Mouse (Mus musculus): Measurements from ENCODE around the gene Tspyl2. TPM values are rescaled to one million over a fixed set of nuclear protein-coding genes. Genes with fewer than 3 reads are reported as not detected.
A peak's percentile ranks its signal among the peaks of the same experiment; 100 is the strongest.
"Not testable (repeated sequence)": the region's sequence is repeated elsewhere in the genome, so short reads cannot be mapped to it uniquely, and the experiment has no call there.

Tspyl2 gene
- polyA plus RNA-seq, 1 experiment from 2014 or later = 17.8 TPM

DNA sequence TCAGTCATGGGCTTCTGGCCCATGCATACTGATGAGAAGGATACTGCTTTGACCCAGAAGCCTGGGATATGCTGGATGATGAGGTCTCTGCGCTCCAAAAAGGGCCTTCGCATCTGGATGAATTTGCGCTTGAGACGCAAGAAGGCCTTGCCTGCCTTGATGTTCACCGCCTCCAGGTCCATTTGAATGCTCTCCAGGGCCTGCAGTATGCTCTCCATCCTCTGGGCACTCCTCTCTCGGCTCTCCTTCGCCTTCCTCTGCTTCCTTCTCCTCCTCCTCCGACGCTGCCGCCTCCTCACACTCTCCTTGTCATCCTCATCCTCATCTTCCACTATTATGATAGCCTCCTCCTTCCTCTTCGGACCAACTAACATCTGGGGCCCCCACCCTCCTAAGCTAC is 729 bp downstream of the Tspyl2 start:
- Histone ChIP-seq H3K4me3 (ENCODE audit: low read length) (peak overlapping the region; percentile 69), H3K4me1 (ENCODE audit: control insufficient read depth, insufficient read depth, low read length) (peaks cover 6% of the 10 kb centered on the region; the same call in 1 of the 2 replicates), H3K27me3 (ENCODE audit: control insufficient read depth, insufficient read depth, low read length) (peaks cover 14% of the 10 kb centered on the region; the same call in 1 of the 2 replicates), H3K9ac (ENCODE audit: low read length) (peak overlapping the region; percentile 86), H3K36me3 (ENCODE audit: control insufficient read depth, insufficient read depth) (peaks cover 5% of the 10 kb centered on the region; the same call in 1 of the 2 replicates), H3K9me3 (replicated peaks; ENCODE audit: control insufficient read depth, low read length) (no peaks in the 10 kb centered on the region), H3K27ac (ENCODE audit: low read length) (peak overlapping the region; percentile 83), H3K4me2 (ENCODE audit: low read depth, low read length) (peak overlapping the region; percentile 65)
- no peak for ATAC-seq (replicated peaks; ENCODE audit: extremely low read depth, insufficient read depth, low FRiP score)
- WGBS = 27% methylated on average over 11 of the region's 11 CpGs

DNA sequence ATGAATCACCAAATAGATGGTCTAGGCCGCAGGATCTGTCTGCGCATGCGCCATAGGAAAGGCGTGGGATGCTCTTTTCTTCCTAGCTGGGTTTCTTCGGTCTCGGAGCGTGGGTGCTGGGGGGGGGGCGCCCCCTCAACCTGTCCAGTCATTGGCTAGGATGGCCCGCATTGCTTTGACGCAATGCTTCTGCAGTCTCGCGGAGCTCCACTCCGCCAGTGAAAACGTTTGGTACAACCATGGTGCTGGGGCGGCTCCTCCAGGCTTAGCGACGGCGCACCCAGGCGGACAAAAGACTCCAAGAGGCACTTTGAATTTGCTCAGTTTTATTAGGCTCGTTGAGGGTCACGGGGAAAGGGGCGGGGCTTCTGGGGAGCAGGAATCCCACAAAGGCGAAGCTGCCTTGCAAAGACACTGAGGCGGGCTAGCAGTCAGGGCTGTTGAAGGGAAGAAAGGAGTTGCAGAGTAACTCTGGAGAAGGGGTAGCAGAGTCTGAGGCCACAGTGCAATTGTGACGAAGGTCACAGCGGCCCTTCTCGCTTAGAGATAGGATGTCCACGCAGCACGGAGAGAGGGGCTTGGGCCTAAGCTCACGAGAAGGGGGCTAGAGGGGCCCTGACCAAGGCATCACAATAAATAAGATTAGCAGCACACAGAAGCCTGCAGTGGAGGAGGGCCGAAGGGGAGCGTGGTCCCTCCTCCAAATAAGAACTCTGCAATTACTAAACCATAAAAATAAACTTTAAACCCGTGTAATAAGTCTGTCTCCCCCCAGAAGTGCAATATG is 5.5 kb downstream of the Tspyl2 start:
- H3K9me3 ChIP-seq (replicated peaks; ENCODE audit: control insufficient read depth, low read length) = no peaks in the 10 kb centered on the region
- H3K9ac ChIP-seq (ENCODE audit: low read length) = peak overlapping the region; percentile 63
- WGBS = 12% methylated on average over 33 of the region's 33 CpGs
- peaks cover 9% of the 10 kb centered on the region; the same call in 1 of the 2 replicates for H3K27me3 ChIP-seq (ENCODE audit: control insufficient read depth, insufficient read depth, low read length)
- H3K36me3 ChIP-seq (ENCODE audit: control insufficient read depth, insufficient read depth) = peaks cover 5% of the 10 kb centered on the region; the same call in 1 of the 2 replicates
- H3K4me3 ChIP-seq (ENCODE audit: low read length) = peak overlapping the region; percentile 40
- peak overlapping the region; percentile 78 for H3K27ac ChIP-seq (ENCODE audit: low read length)
- H3K4me1 ChIP-seq (ENCODE audit: control insufficient read depth, insufficient read depth, low read length) = peaks cover 6% of the 10 kb centered on the region; the same call in 1 of the 2 replicates
- peak; percentile 98 for ATAC-seq (replicated peaks; ENCODE audit: extremely low read depth, insufficient read depth, low FRiP score)
- peak overlapping the region; percentile 53 for H3K4me2 ChIP-seq (ENCODE audit: low read depth, low read length)

DNA sequence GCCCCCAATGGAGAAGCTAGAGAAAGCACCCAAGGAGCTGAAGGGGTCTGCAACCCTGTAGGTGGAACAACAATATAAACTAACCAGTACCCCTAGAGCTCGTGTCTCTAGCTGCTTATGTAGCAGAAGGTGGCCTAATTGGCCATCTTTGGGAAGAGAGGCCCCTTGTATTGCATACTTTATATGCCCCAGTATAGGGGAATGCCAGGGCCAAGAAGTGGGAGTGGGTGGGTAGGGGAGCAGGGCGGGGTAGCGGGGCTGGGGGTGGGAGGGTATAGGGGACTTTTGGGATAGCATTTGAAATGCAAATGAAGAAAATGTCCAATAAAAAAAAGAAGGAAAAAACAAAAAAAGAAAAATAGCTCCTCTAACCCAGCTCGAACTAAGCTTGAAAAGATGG is 6.1 kb downstream of the Tspyl2 start:
- H3K9ac ChIP-seq (ENCODE audit: low read length); H3K27me3 ChIP-seq (ENCODE audit: control insufficient read depth, insufficient read depth, low read length); H3K36me3 ChIP-seq (ENCODE audit: control insufficient read depth, insufficient read depth); H3K4me1 ChIP-seq (ENCODE audit: control insufficient read depth, insufficient read depth, low read length); H3K9me3 ChIP-seq (replicated peaks; ENCODE audit: control insufficient read depth, low read length); ATAC-seq (replicated peaks; ENCODE audit: extremely low read depth, insufficient read depth, low FRiP score): not testable (repeated sequence)
- 39% methylated on average over 4 of the region's 4 CpGs for WGBS
- Histone ChIP-seq H3K4me2 (ENCODE audit: low read depth, low read length) (peak overlapping the region; percentile 53), H3K4me3 (ENCODE audit: low read length) (peak overlapping the region; percentile 40), H3K27ac (ENCODE audit: low read length) (peak overlapping the region; percentile 78; the same call in 1 of the 2 replicates)

DNA sequence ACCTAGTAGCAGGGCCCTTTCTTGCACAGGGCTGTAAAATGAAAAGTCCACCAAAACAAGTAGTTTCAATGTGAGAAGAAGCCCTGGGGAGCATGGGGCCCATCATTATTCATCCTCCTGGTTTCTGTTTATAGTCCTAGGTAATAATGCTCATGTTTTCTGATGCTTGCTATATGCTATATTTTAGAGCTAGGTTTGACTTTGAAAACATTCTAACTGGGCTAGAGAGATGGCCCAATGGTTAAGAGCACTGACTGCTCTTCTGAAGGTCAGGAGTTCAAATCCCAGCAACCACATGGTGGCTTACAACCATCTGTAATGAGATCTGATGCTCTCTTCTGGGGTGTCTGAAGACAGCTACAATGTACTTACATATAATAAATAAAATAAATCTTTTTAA is 12.8 kb downstream of the Tspyl2 start:
- H3K9ac ChIP-seq (ENCODE audit: low read length); H3K4me2 ChIP-seq (ENCODE audit: low read depth, low read length); ATAC-seq (replicated peaks; ENCODE audit: extremely low read depth, insufficient read depth, low FRiP score); H3K27me3 ChIP-seq (ENCODE audit: control insufficient read depth, insufficient read depth, low read length); H3K9me3 ChIP-seq (replicated peaks; ENCODE audit: control insufficient read depth, low read length); H3K4me1 ChIP-seq (ENCODE audit: control insufficient read depth, insufficient read depth, low read length); H3K27ac ChIP-seq (ENCODE audit: low read length); H3K36me3 ChIP-seq (ENCODE audit: control insufficient read depth, insufficient read depth); H3K4me3 ChIP-seq (ENCODE audit: low read length): not testable (repeated sequence)

DNA sequence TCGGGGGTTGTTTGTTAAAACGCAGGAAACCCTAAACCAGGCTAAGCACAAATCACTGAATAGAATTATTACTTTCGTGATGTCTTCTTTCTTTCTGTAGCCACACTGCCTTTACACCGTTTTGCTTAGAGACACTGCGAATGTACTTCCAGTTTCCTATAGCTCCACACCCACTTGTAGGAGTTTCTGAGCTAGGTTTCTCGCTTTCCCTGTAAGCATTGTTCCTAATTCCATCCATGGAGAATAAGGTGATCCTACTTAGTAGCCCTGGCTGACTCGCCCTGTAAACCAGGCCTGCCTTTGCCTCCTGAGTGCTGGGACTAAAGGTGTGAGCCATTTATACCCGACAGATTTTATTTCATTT is 14.6 kb downstream of the Tspyl2 start:
- Histone ChIP-seq H3K27me3 (ENCODE audit: control insufficient read depth, insufficient read depth, low read length) (peaks cover 6% of the 10 kb centered on the region; the same call in 1 of the 2 replicates), H3K4me1 (ENCODE audit: control insufficient read depth, insufficient read depth, low read length) (0 out of 2 replicates have a peak, but pooled peaks cover 2% of the 10 kb centered on the region), H3K4me2 (ENCODE audit: low read depth, low read length) (peak overlapping the region; percentile 72), H3K4me3 (ENCODE audit: low read length) (peak overlapping the region; percentile 60), H3K9ac (ENCODE audit: low read length) (peak overlapping the region; percentile 63), H3K27ac (ENCODE audit: low read length) (0 out of 2 replicates have a peak overlapping the region, but pooled peaks have one; percentile 50), H3K36me3 (ENCODE audit: control insufficient read depth, insufficient read depth) (no peaks in the 10 kb centered on the region), H3K9me3 (replicated peaks; ENCODE audit: control insufficient read depth, low read length) (no peaks in the 10 kb centered on the region)
- 15% methylated on average over 8 of the region's 8 CpGs for WGBS
- ATAC-seq (replicated peaks; ENCODE audit: extremely low read depth, insufficient read depth, low FRiP score) = 0 out of 2 replicates have a peak, but pooled peaks have one; percentile 11

DNA sequence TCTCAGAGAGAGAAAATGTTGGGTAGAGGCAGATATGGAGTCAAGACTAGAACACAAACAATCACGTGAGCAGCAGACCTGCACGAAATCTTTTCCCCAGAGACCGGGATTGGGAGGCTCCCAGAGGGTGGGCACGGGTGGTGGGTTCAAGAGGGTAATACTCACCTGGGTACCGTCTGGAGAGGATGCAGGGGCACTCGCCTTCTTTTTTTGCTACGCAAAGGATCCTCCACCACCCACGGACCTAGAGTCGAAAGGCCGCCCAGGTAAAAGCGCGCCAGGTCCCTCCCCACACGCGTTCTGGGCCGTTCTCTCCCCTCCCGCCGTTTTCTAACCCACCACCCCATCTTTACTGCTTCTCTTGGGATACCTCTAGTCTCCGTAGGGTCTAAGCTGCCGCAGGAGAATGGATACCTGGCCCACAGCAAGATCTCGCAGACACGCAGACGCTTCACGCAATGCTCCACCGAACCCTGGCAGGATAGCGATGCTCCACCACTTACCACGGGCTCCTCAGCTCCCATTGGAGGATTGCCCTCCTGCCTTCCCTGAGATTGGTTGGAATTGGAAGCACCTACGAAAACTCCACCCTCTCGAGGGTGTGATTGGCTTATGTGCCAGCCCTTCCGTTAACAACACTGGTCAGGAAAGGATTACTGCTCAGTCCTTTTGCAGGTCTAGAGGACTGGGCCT is 15.1 kb downstream of the Tspyl2 start, which contains the start of gene Kantr:
Kantr (minus strand) TSS at position 500 of the 693 bp plus-strand sequence.
- Histone ChIP-seq H3K27me3 (ENCODE audit: control insufficient read depth, insufficient read depth, low read length) (peaks cover 6% of the 10 kb centered on the region; the same call in 1 of the 2 replicates), H3K4me1 (ENCODE audit: control insufficient read depth, insufficient read depth, low read length) (0 out of 2 replicates have a peak, but pooled peaks cover 2% of the 10 kb centered on the region), H3K27ac (ENCODE audit: low read length) (0 out of 2 replicates have a peak within 1 kb of the TSS, but pooled peaks have one; percentile 50), H3K9ac (ENCODE audit: low read length) (peak within 1 kb of the TSS; percentile 72), H3K4me2 (ENCODE audit: low read depth, low read length) (peak within 1 kb of the TSS; percentile 72), H3K4me3 (ENCODE audit: low read length) (peak within 1 kb of the TSS; percentile 60), H3K9me3 (replicated peaks; ENCODE audit: control insufficient read depth, low read length) (no peaks in the 10 kb centered on the region), H3K36me3 (ENCODE audit: control insufficient read depth, insufficient read depth) (no peaks in the 10 kb centered on the region)
- WGBS = 14% methylated on average over 26 of the region's 29 CpGs
- peak; percentile 97 for ATAC-seq (replicated peaks; ENCODE audit: extremely low read depth, insufficient read depth, low FRiP score)

DNA sequence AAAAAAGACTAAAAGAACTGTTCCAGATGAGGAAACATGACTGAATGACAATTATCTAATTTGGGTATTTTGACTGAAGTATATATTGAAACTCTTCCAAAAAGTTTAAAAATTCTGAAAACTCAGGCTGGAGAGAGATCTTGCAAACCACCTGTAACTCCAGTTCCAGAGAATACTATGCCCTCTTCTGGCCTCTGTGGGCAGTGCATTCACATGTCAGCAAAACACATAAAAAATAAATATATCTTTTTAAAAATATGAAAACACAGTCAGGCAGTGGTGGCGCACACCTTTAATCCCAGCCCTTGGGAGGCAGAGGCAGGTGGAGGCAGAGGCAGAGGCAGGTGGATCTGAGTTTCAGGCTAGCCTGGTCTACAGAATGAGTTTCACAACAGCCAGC is 18.6 kb downstream of the Tspyl2 start:
- Histone ChIP-seq H3K4me2 (ENCODE audit: low read depth, low read length) (no peak overlapping the region), H3K9ac (ENCODE audit: low read length) (no peak overlapping the region), H3K4me3 (ENCODE audit: low read length) (no peak overlapping the region), H3K27ac (ENCODE audit: low read length) (no peak overlapping the region), H3K4me1 (ENCODE audit: control insufficient read depth, insufficient read depth, low read length) (0 out of 2 replicates have a peak, but pooled peaks cover 2% of the 10 kb centered on the region), H3K36me3 (ENCODE audit: control insufficient read depth, insufficient read depth) (no peaks in the 10 kb centered on the region), H3K9me3 (replicated peaks; ENCODE audit: control insufficient read depth, low read length) (no peaks in the 10 kb centered on the region), H3K27me3 (ENCODE audit: control insufficient read depth, insufficient read depth, low read length) (peaks cover 4% of the 10 kb centered on the region; the same call in 1 of the 2 replicates)
- 100% methylated on average over 1 of the region's 1 CpGs for WGBS
- no peak for ATAC-seq (replicated peaks; ENCODE audit: extremely low read depth, insufficient read depth, low FRiP score)

DNA sequence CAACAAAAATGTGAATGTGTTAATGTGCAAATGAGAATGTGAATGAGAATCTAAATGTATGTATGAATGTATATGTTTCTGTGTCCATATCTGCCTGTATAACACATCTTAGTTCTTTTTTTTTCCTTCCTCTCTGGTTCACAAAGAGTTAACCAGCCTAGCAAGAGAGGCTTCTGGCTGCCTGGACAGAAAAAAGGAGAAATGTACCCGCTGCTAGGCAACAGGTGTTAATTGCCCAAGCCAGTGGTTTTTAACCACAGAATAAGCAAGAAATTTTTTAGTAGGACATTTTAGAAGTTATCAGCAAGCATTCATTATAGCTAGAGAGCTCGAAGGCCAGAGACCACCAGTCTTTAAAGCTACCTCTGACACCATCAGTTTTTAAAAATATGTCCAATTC is 19.4 kb downstream of the Tspyl2 start:
- WGBS = 34% methylated on average over 2 of the region's 2 CpGs
- no peaks in the 10 kb centered on the region for H3K36me3 ChIP-seq (ENCODE audit: control insufficient read depth, insufficient read depth)
- no peak overlapping the region for H3K27ac ChIP-seq (ENCODE audit: low read length)
- 0 out of 2 replicates have a peak, but pooled peaks cover 2% of the 10 kb centered on the region for H3K4me1 ChIP-seq (ENCODE audit: control insufficient read depth, insufficient read depth, low read length)
- ATAC-seq (replicated peaks; ENCODE audit: extremely low read depth, insufficient read depth, low FRiP score) = no peak
- no peak overlapping the region for H3K9ac ChIP-seq (ENCODE audit: low read length)
- peaks cover 4% of the 10 kb centered on the region; the same call in 1 of the 2 replicates for H3K27me3 ChIP-seq (ENCODE audit: control insufficient read depth, insufficient read depth, low read length)
- no peaks in the 10 kb centered on the region for H3K9me3 ChIP-seq (replicated peaks; ENCODE audit: control insufficient read depth, low read length)
- H3K4me2 ChIP-seq (ENCODE audit: low read depth, low read length) = no peak overlapping the region
- no peak overlapping the region for H3K4me3 ChIP-seq (ENCODE audit: low read length)
